Mouse (Mus musculus): ENCODE data around the gene Cdsn. TPM values are rescaled to one million over a fixed set of nuclear protein-coding genes. Genes with fewer than 3 reads are reported as not detected.

Gene Cdsn
- polyA plus RNA-seq, 1 experiment from 2014 or later, result not detected

GRCm38 (mm10) chr17:35539540-35539939 is 12.4 kb upstream of the Cdsn start:
- Histone ChIP-seq H3K27me3 (replicated peaks) (no peaks in the 10 kb centered on the region), H3K9me3 (no peaks in the 10 kb centered on the region), H3K9ac (no peak overlapping the region), H3K27ac (no peak overlapping the region), H3K4me3 (no peak overlapping the region), H3K4me2 (replicated peaks) (no peak overlapping the region), H3K36me3 (no peaks in the 10 kb centered on the region), H3K4me1 (no peaks in the 10 kb centered on the region)
- no peak for ATAC-seq (ENCODE audit: low FRiP score, low read depth)
- 53% methylated on average over 10 of the region's 10 CpGs for WGBS

GRCm38 (mm10) chr17:35542761-35543411 is 9.0 kb upstream of the Cdsn start:
- Histone ChIP-seq H3K36me3 (no peaks in the 10 kb centered on the region), H3K4me2 (replicated peaks) (peak overlapping the region; percentile 15; the same call in 1 of the 2 replicates), H3K4me1 (peaks cover 4% of the 10 kb centered on the region), H3K9me3 (no peaks in the 10 kb centered on the region), H3K27ac (0 out of 2 replicates have a peak overlapping the region, but pooled peaks have one; percentile 0), H3K4me3 (no peak overlapping the region), H3K9ac (no peak overlapping the region), H3K27me3 (replicated peaks) (no peaks in the 10 kb centered on the region)
- ATAC-seq (ENCODE audit: low FRiP score, low read depth), result peak; percentile 48
- WGBS, result 79% methylated on average over 15 of the region's 15 CpGs

DNA sequence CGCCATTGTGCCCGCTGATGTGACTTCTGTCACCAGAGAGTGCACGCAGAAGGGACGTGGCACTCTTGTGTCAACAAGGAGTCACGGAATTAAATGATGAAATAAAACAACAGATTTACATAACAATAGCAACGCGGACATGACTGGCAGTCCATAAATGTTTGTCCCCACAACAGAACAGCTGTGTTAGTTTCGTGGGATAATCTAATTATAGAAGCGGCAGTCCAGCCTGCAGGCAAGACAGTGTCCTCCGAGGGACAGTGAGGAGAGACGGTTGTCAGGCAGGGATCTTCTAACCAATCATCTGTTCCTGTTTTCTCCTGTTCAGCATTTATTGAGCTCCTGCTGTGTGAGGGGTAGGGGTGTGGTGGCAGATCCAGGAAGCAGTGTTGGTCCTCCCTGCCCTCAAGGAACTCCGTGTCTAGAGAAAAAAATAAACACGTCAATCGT is 8.5 kb upstream of the Cdsn start:
- Histone ChIP-seq H3K27me3 (replicated peaks) (no peaks in the 10 kb centered on the region), H3K4me2 (replicated peaks) (peak overlapping the region; percentile 15; the same call in 1 of the 2 replicates), H3K27ac (no peak overlapping the region), H3K4me3 (no peak overlapping the region), H3K36me3 (no peaks in the 10 kb centered on the region), H3K4me1 (peaks cover 4% of the 10 kb centered on the region), H3K9ac (no peak overlapping the region), H3K9me3 (no peaks in the 10 kb centered on the region)
- WGBS, result 28% methylated on average over 14 of the region's 14 CpGs
- peak; percentile 65 for ATAC-seq (ENCODE audit: low FRiP score, low read depth)

- Histone ChIP-seq H3K27ac (no peak overlapping the region), H3K27me3 (replicated peaks) (no peaks in the 10 kb centered on the region)
Observed at GRCm38 (mm10) chr17:35544001-35544400, 7.9 kb upstream of the Cdsn start.

GRCm38 (mm10) chr17:35544680-35545079 is 7.2 kb upstream of the Cdsn start:
- H3K9ac ChIP-seq, result no peak overlapping the region
- no peak overlapping the region for H3K4me3 ChIP-seq
- ATAC-seq (ENCODE audit: low FRiP score, low read depth), result no peak
- H3K4me1 ChIP-seq, result peaks cover 4% of the 10 kb centered on the region
- no peak overlapping the region for H3K4me2 ChIP-seq (replicated peaks)
- 38% methylated on average over 6 of the region's 6 CpGs for WGBS
- no peaks in the 10 kb centered on the region for H3K36me3 ChIP-seq
- no peak overlapping the region for H3K27ac ChIP-seq
- H3K27me3 ChIP-seq (replicated peaks), result no peaks in the 10 kb centered on the region
- no peaks in the 10 kb centered on the region for H3K9me3 ChIP-seq

More at GRCm38 (mm10) chr17:35544001-35544400, 7.9 kb upstream of the Cdsn start:
- 85% methylated on average over 6 of the region's 6 CpGs for WGBS
- Histone ChIP-seq H3K4me2 (replicated peaks) (no peak overlapping the region), H3K9ac (no peak overlapping the region), H3K36me3 (no peaks in the 10 kb centered on the region), H3K4me1 (peaks cover 4% of the 10 kb centered on the region), H3K4me3 (no peak overlapping the region), H3K9me3 (no peaks in the 10 kb centered on the region)
- ATAC-seq (ENCODE audit: low FRiP score, low read depth), result no peak

- no peaks in the 10 kb centered on the region for H3K36me3 ChIP-seq
- WGBS, result 62% methylated on average over 2 of the region's 2 CpGs
- H3K27ac ChIP-seq, result no peak overlapping the region
- H3K9ac ChIP-seq, result no peak overlapping the region
- ATAC-seq (ENCODE audit: low FRiP score, low read depth), result no peak
- H3K27me3 ChIP-seq (replicated peaks), result no peaks in the 10 kb centered on the region
- no peaks in the 10 kb centered on the region for H3K9me3 ChIP-seq
- H3K4me1 ChIP-seq, result peaks cover 4% of the 10 kb centered on the region
- H3K4me2 ChIP-seq (replicated peaks), result no peak overlapping the region
- H3K4me3 ChIP-seq, result no peak overlapping the region
Observed at GRCm38 (mm10) chr17:35547465-35547864, 4.5 kb upstream of the Cdsn start.

DNA sequence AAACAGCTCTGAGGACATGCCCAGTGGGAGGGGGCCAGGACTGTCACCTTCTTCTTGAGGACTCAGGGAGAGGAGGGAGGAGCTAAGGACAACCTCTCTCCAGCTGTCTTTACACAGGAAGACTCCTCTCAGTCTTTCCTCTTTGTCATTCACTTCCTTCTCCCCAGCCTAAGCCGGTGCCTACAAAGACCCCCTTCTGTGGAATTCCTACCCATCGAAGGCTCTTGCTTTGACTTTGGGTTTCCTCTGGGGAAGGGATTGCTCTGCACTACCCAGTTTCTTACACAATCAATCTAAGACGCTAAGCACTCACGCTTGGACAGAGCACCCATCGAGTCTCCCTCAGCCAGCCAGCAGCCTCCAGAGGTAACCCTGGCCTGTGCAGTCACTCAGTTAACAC is 3.3 kb upstream of the Cdsn start:
- H3K27ac ChIP-seq, result no peak overlapping the region
- H3K4me2 ChIP-seq (replicated peaks), result no peak overlapping the region
- H3K36me3 ChIP-seq, result no peaks in the 10 kb centered on the region
- H3K4me3 ChIP-seq, result no peak overlapping the region
- no peaks in the 10 kb centered on the region for H3K9me3 ChIP-seq
- 20% methylated on average over 5 of the region's 5 CpGs for WGBS
- peaks cover 4% of the 10 kb centered on the region for H3K4me1 ChIP-seq
- H3K9ac ChIP-seq, result no peak overlapping the region
- no peak for ATAC-seq (ENCODE audit: low FRiP score, low read depth)
- H3K27me3 ChIP-seq (replicated peaks), result no peaks in the 10 kb centered on the region

- no peak overlapping the region for H3K27ac ChIP-seq
- H3K4me2 ChIP-seq (replicated peaks), result 0 out of 2 replicates have a peak overlapping the region, but pooled peaks have one; percentile 17
- no peaks in the 10 kb centered on the region for H3K9me3 ChIP-seq
- 59% methylated on average over 15 of the region's 15 CpGs for WGBS
- ATAC-seq (ENCODE audit: low FRiP score, low read depth), result no peak
- no peak overlapping the region for H3K9ac ChIP-seq
- no peak overlapping the region for H3K4me3 ChIP-seq
- H3K4me1 ChIP-seq, result peaks cover 4% of the 10 kb centered on the region
- H3K27me3 ChIP-seq (replicated peaks), result no peaks in the 10 kb centered on the region
- H3K36me3 ChIP-seq, result no peaks in the 10 kb centered on the region
Observed at GRCm38 (mm10) chr17:35549437-35550142, 2.3 kb upstream of the Cdsn start.

DNA sequence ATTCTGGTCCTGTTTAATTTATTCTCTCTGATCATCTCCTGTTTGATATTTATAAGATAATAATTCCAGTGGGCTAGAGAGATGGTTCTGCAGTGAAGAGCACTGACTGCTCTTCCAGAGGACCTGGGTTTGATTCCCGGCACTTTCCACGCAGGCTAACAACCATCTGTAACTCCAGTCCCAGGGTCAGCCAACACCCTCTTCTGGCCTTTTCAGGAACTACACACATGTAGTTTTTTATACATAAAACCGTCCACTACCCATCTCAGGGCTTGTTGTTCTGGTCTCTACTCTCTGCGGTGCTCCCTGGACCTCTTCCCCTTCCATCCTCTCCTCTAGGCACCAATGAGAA is 1.8 kb upstream of the Cdsn start:
- Histone ChIP-seq H3K36me3 (no peaks in the 10 kb centered on the region), H3K27ac (no peak overlapping the region), H3K4me1 (peaks cover 4% of the 10 kb centered on the region), H3K9me3 (no peaks in the 10 kb centered on the region), H3K4me3 (no peak overlapping the region), H3K27me3 (replicated peaks) (no peaks in the 10 kb centered on the region), H3K9ac (no peak overlapping the region), H3K4me2 (replicated peaks) (no peak overlapping the region)
- WGBS, result 94% methylated on average over 4 of the region's 4 CpGs
- ATAC-seq (ENCODE audit: low FRiP score, low read depth), result no peak

DNA sequence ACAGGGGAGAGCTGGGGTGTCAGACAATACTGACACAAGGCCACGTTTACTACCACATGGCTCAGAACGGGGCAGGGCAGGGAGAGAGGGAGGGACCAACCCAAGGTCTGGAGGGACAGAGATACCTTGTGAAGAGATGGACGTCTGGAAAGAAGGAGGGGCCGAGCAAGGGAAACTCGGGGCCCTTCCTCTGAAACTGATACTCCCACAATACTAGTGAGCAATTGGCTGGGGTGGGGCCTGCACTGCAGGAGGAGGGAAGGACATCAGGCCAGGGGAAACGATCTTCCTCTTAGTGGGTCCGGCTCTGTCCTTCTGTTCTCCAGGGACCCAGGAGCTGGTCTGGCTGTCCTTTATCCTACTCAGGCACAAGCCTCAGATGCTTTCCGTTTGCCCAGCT is 1.1 kb upstream of the Cdsn start:
- H3K9ac ChIP-seq, result no peak overlapping the region
- no peak for ATAC-seq (ENCODE audit: low FRiP score, low read depth)
- H3K4me3 ChIP-seq, result no peak overlapping the region
- H3K27ac ChIP-seq, result no peak overlapping the region
- no peaks in the 10 kb centered on the region for H3K36me3 ChIP-seq
- no peaks in the 10 kb centered on the region for H3K27me3 ChIP-seq (replicated peaks)
- peaks cover 4% of the 10 kb centered on the region for H3K4me1 ChIP-seq
- H3K4me2 ChIP-seq (replicated peaks), result no peak overlapping the region
- WGBS, result 44% methylated on average over 8 of the region's 8 CpGs
- H3K9me3 ChIP-seq, result no peaks in the 10 kb centered on the region

DNA sequence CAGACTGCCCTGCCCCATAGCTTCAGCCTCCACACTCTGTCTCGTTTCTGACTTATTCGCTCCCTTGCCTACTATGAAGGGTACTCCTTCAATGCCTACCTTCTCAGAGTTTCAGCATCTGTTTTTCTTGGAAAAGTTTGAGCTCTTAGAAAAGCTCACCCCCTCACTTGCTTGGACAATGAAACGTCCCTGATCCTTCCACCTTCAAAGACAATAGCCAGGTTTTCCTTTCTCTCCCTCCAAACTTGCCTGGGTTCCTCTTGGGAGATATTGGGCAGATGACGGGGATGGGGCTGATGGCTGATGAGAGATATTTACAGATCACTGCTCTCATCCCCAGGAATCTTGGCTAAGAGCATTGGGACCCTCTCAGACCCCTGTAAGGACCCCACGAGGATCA is 2.4 kb downstream of the Cdsn start:
- H3K27ac ChIP-seq, result no peak overlapping the region
- H3K4me2 ChIP-seq (replicated peaks), result no peak overlapping the region
- 84% methylated on average over 5 of the region's 5 CpGs for WGBS
- H3K27me3 ChIP-seq (replicated peaks), result no peaks in the 10 kb centered on the region
- H3K9ac ChIP-seq, result no peak overlapping the region
- H3K9me3 ChIP-seq, result no peaks in the 10 kb centered on the region
- H3K4me3 ChIP-seq, result no peak overlapping the region
- no peaks in the 10 kb centered on the region for H3K36me3 ChIP-seq
- ATAC-seq (ENCODE audit: low FRiP score, low read depth), result no peak
- H3K4me1 ChIP-seq, result no peaks in the 10 kb centered on the region

GRCm38 (mm10) chr17:35554761-35555397 is 3.0 kb downstream of the Cdsn start:
- no peak overlapping the region for H3K4me3 ChIP-seq
- WGBS, result 94% methylated on average over 18 of the region's 18 CpGs
- H3K9me3 ChIP-seq, result no peaks in the 10 kb centered on the region
- H3K9ac ChIP-seq, result no peak overlapping the region
- no peak for ATAC-seq (ENCODE audit: low FRiP score, low read depth)
- no peaks in the 10 kb centered on the region for H3K27me3 ChIP-seq (replicated peaks)
- H3K27ac ChIP-seq, result no peak overlapping the region
- no peak overlapping the region for H3K4me2 ChIP-seq (replicated peaks)
- no peaks in the 10 kb centered on the region for H3K4me1 ChIP-seq
- no peaks in the 10 kb centered on the region for H3K36me3 ChIP-seq
